Mouse (Mus musculus): ENCODE data around the gene Skiv2l.

DNA sequence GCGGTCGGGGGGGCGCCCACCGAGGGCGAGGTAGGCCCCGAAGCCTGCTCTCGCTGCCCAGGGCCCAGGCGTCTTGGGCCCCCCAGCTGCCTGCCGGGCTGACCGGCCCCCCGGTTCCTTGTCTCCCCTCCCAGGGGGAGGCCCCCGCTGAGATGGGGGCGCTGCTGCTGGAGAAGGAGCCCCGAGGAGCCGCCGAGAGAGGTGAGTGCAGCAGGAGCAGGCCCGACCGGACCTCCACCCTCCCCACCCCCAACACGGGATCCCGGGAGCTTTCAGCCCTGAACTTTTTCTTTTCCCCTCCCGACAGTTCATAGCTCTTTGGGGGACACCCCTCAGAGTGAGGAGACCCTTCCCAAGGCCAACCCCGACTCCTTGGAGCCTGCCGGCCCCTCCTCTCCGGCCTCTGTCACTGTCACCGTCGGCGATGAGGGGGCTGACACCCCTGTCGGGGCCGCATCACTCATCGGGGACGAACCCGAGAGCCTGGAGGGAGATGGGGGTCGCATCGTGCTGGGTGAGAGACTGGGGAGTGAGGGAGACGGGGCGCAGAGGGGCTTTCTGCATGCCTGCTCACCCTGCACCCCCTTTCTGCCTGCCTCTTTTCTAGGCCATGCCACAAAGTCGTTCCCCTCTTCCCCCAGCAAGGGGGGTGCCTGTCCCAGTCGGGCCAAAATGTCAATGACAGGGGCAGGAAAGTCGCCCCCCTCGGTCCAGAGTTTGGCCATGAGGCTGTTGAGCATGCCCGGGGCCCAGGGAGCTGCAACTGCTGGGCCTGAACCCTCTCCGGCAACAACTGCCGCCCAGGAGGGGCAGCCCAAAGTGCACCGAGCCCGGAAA, 49.3 kb upstream of the Skiv2l start:
- no peak for TF ChIP-seq CTCF (IDR thresholded peaks at IDR 0.05; ENCODE audit: low read depth)
- TF ChIP-seq EP300 (IDR thresholded peaks at IDR 0.05; ENCODE audit: low read depth) = no peak

Measured in heart, postnatal 0 days (tissue).